Mouse (Mus musculus) embryo, embryonic 11 days (tissue): ENCODE data around the gene Bmp7.
A peak's percentile ranks its signal among the peaks of the same experiment; 100 is the strongest.

ENCODE experiments used
- DNase-seq: peaks from one replicate; pipeline ENCODE4 v3.0.0-alpha.2; 2015

Gene Bmp7

GRCm38 (mm10) chr2:172940003-172940798, at the start of gene Bmp7:
TSS of gene Bmp7 (minus strand) at chr2:172940321.
- DNase-seq: peak; percentile 88

- no peak for DNase-seq
These were observed 42.8 kb upstream of the Bmp7 start for GRCm38 (mm10) chr2:172982776-172983561.

- DNase-seq: no peak
These were observed 39.7 kb upstream of the Bmp7 start for GRCm38 (mm10) chr2:172979666-172980345.

GRCm38 (mm10) chr2:172978131-172978633, 38.1 kb upstream of the Bmp7 start:
- DNase-seq: no peak

- DNase-seq: peak; percentile 46
These were observed 37.4 kb upstream of the Bmp7 start, which contains the start of gene Spo11 for GRCm38 (mm10) chr2:172977409-172978130. TSS of gene Spo11 (plus strand) at chr2:172977700.

- no peak for DNase-seq
These were observed 36.6 kb upstream of the Bmp7 start for GRCm38 (mm10) chr2:172976661-172977238.

GRCm38 (mm10) chr2:172975159-172975558, 35.0 kb upstream of the Bmp7 start:
- DNase-seq: no peak

GRCm38 (mm10) chr2:172974701-172975100, 34.6 kb upstream of the Bmp7 start:
- DNase-seq: no peak

- DNase-seq: no peak
These were observed 33.9 kb upstream of the Bmp7 start for GRCm38 (mm10) chr2:172973806-172974565.

GRCm38 (mm10) chr2:172971865-172972264, 31.7 kb upstream of the Bmp7 start:
- no peak for DNase-seq

- DNase-seq: no peak
These were observed 26.4 kb upstream of the Bmp7 start for GRCm38 (mm10) chr2:172966480-172966879.

GRCm38 (mm10) chr2:172965249-172965648, 25.1 kb upstream of the Bmp7 start:
- peak; percentile 48 for DNase-seq

- DNase-seq: no peak
These were observed 21.1 kb upstream of the Bmp7 start for GRCm38 (mm10) chr2:172961211-172961610.

- DNase-seq: no peak
These were observed 20.2 kb upstream of the Bmp7 start for GRCm38 (mm10) chr2:172960350-172960749.

- peak; percentile 57 for DNase-seq
These were observed 19.1 kb upstream of the Bmp7 start for GRCm38 (mm10) chr2:172959006-172959768.

GRCm38 (mm10) chr2:172958579-172958978, 18.5 kb upstream of the Bmp7 start:
- DNase-seq: peak; percentile 66

- no peak for DNase-seq
These were observed 11.9 kb upstream of the Bmp7 start for GRCm38 (mm10) chr2:172951976-172952375.

GRCm38 (mm10) chr2:172950722-172951121, 10.6 kb upstream of the Bmp7 start:
- peak; percentile 22 for DNase-seq

- peak; percentile 24 for DNase-seq
These were observed 10.1 kb upstream of the Bmp7 start for GRCm38 (mm10) chr2:172950119-172950676.

- DNase-seq: peak; percentile 68
These were observed 8.9 kb upstream of the Bmp7 start for GRCm38 (mm10) chr2:172949051-172949450.
